Mouse (Mus musculus) heart, postnatal 0 days (tissue): ENCODE measurements around the gene Gm45213. TPM values are rescaled to one million over a fixed set of nuclear protein-coding genes. Genes with fewer than 3 reads are reported as not detected.

ENCODE experiments used
- ATAC-seq: fragments of 200-750 bp; cut with Nextera tagmentation; 2 replicates; pipeline ENCODE4 v1.8.0; 2017; ENCODE audit warnings: low read depth, moderate number of reproducible peaks, moderate library complexity; ENCODE audit not compliant: insufficient read depth
- DNase-seq: peaks from one replicate; pipeline ENCODE4 v3.0.0-alpha.2; 2016; ENCODE audit warnings: low spot score
- H3K27ac ChIP-seq: fragments of 300-500 bp; sonication (generic); 2 replicates; pipeline ENCODE4 v1.5.1; 2014; ENCODE audit warnings: low read depth, mild to moderate bottlenecking
- H3K27me3 ChIP-seq: fragments of 300-500 bp; sonication (generic); 2 replicates; pipeline ENCODE4 v1.6.1; 2014; ENCODE audit warnings: low read length, mixed read lengths; ENCODE audit not compliant: control insufficient read depth, insufficient read depth
- H3K36me3 ChIP-seq: fragments of 300-500 bp; sonication (generic); replicated peaks from 2 replicates; pipeline ENCODE4 v1.6.1; 2014; ENCODE audit warnings: low read length, mixed read lengths; ENCODE audit not compliant: control insufficient read depth, insufficient read depth
- H3K4me1 ChIP-seq: fragments of 300-500 bp; sonication (generic); 2 replicates; pipeline ENCODE4 v1.6.1; 2014; ENCODE audit warnings: antibody characterized with exemption; ENCODE audit not compliant: control insufficient read depth, insufficient read depth
- H3K4me2 ChIP-seq: fragments of 300-500 bp; sonication (generic); 2 replicates; pipeline ENCODE4 v1.6.1; 2014; ENCODE audit warnings: low read depth, mild to moderate bottlenecking, low read length, moderate library complexity
- H3K4me3 ChIP-seq: fragments of 300-500 bp; sonication (generic); 2 replicates; pipeline ENCODE4 v1.5.1; 2014; ENCODE audit warnings: low read depth, low read length
- H3K9ac ChIP-seq: fragments of 300-500 bp; sonication (generic); replicated peaks from 2 replicates; pipeline ENCODE4 v1.6.1; 2014; ENCODE audit warnings: low read depth, low read length, mixed read lengths
- H3K9me3 ChIP-seq: fragments of 300-500 bp; sonication (generic); replicated peaks from 2 replicates; pipeline ENCODE4 v1.6.1; 2016; ENCODE audit warnings: low read length; ENCODE audit not compliant: control insufficient read depth
- CTCF ChIP-seq: IDR thresholded peaks from 2 replicates; pipeline ENCODE4 v1.5.1; 2016; ENCODE audit warnings: antibody characterized with exemption, control low read depth, low read depth
- EP300 ChIP-seq: IDR thresholded peaks from 2 replicates; pipeline ENCODE4 v1.6.1; 2016; ENCODE audit warnings: antibody characterized with exemption, low read depth
- WGBS: fragments of 180-500 bp; shearing (Covaris S2); extraction: QIAGEN DNeasy Blood & Tissue Kit; methylation state at CpG from one replicate; pipeline ENCODE4 v1.1.7; 2014; 5-methylcytosine and 5-hydroxymethylcytosine counted together
- polyA plus RNA-seq: library from polyadenylated mRNA; unstranded; fragments of >200 nt; fragmentation: Nextera tagmentation; extraction: Ambion mirVana; gene quantifications from 2 replicates; pipeline ENCODE4 v1.2.1, GENCODE M21; 2015
- total RNA-seq: library from RNA; depleted of rRNA; stranded (reverse); fragments of >200 nt; gene quantifications from 2 replicates; pipeline ENCODE4 v1.2.3, GENCODE M21; 2014; ENCODE audit warnings: low replicate concordance; rRNA removed

Gm45213 gene
- total and polyA plus RNA-seq, 2 experiments from 2014 or later = not detected

DNA sequence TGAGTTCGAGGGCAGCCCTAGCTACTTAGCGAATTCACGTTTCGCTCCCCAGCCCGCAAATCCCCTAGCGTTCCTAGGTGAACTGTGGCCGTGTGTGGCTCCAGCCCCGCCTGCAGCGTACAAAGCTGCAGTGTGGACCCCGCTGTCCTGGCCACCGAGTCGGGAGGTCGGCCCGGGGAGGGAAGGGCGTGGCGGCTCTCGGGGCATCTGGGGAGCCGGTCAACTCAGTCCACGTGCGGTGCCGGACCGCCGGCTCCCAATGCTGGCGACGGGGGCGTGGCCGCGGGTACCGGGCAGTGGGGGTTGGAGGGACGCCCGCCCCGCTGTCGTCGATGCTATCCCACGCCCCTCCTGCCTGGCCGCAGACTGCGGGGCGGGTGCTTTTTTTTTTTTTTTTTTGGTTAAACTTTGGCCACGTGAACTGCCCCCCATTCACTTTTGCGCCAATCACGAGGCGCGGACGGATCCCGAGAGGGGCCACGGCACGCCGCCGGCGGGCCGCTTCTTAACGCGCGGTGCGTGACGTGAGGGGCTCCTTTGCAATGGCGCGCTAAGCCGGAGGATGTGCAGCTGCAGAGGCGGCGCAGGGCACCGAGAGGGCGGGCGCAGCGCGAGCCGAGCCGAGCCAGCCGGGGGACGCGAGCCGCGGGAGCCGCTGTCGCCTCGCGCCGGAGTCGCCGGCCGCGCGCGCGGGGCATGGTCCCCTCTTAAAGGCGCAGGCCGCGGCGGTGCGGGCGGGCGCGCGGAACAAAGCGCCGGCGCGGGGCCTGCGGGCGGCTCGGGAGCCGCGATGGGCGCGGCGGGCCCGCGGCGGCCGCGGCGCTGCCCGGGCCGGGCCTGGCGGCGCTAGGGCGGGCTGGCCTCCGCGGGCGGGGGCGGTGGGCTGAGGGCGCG lies 65.8 kb downstream of the Gm45213 start, which contains the start of gene Chsy1:
Chsy1 (plus strand) TSS at position 555 of the 894 bp plus-strand sequence.
- no peak for TF ChIP-seq CTCF
- 0 out of 2 replicates have a peak, but pooled peaks have one; percentile 19 for TF ChIP-seq EP300
- Histone ChIP-seq H3K27ac (peak within 1 kb of the TSS; percentile 84), H3K4me1 (peaks cover 16% of the 10 kb centered on the region), H3K4me3 (peak within 1 kb of the TSS; percentile 80), H3K27me3 (no peaks in the 10 kb centered on the region), H3K9me3 (no peaks in the 10 kb centered on the region), H3K4me2 (peak within 1 kb of the TSS; percentile 82), H3K9ac (peak within 1 kb of the TSS; percentile 79), H3K36me3 (no peaks in the 10 kb centered on the region)
- WGBS = under 1% methylated on average over 85 of the region's 123 CpGs
- peak; percentile 85 for ATAC-seq
- DNase-seq = peak; percentile 83

DNA sequence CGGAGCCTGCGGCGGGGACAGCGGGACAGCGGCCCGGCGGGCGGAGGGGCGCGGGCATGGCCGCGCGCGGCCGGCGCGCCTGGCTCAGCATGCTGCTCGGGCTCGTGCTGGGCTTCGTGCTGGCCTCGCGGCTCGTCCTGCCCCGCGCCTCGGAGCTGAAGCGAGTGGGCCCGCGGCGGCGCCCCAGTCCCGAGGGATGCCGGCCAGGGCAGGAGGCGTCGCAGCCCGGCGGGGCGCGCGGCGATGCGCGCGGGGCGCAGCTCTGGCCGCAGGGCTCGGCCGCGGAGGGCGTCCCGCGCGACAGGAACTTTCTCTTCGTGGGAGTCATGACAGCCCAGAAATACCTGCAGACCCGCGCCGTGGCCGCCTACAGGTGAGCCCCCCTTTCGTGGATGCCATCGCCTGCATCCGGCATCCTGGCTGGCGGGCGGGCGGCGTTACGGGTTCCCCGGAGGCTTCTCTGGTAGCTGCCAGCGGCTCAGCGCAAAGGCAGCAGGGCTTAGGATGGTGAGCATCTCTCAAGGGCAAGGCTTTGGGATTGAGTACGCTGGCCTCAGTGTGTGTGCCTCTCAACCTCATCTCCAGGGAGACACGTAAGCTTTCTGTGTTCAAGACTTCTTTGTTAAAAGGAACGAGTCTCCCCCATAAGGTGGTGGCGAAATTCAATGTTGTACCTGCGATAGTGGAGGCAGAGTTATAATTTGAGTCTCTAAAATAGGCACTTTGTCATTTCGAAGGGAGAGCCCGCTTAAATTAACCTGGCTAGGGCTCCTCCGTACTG lies 66.6 kb downstream of the Gm45213 start:
- peak overlapping the region; percentile 80 for H3K4me3 ChIP-seq
- peak overlapping the region; percentile 79 for H3K9ac ChIP-seq
- H3K9me3 ChIP-seq = no peaks in the 10 kb centered on the region
- peak overlapping the region; percentile 82 for H3K4me2 ChIP-seq
- WGBS = under 1% methylated on average over 55 of the region's 77 CpGs
- no peaks in the 10 kb centered on the region for H3K36me3 ChIP-seq
- peak overlapping the region; percentile 84 for H3K27ac ChIP-seq
- DNase-seq = no peak
- peaks cover 16% of the 10 kb centered on the region for H3K4me1 ChIP-seq
- no peaks in the 10 kb centered on the region for H3K27me3 ChIP-seq
- TF ChIP-seq EP300 = no peak
- no peak for TF ChIP-seq CTCF
- ATAC-seq = peak; percentile 3

DNA sequence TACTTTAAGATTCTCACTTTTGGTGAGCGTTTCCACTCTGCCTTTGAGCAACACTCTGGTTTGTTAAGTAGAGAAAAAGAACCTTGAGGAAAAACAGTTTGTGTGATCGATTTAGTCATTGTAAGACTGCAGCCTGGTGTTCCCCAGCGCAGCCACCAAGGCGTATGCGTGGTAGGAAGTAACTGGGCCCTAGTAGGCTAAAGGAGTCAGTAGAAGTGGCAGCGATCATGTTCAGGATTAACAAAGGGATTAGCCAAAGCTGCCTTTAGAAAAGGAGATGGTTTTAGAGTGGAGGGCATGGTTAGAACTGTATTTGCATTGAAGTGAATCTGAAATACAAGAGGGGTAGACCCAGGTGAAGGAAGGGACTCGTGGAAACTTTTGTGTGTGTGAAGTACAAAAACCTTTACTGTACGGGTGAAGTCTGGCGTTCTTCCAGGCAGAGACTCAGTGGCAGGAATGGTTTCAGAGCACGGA lies 67.3 kb downstream of the Gm45213 start:
- ATAC-seq = no peak
- Histone ChIP-seq H3K27ac (peak overlapping the region; percentile 84), H3K9ac (peak overlapping the region; percentile 79), H3K4me2 (peak overlapping the region; percentile 82), H3K36me3 (no peaks in the 10 kb centered on the region), H3K4me3 (peak overlapping the region; percentile 80), H3K4me1 (peaks cover 16% of the 10 kb centered on the region), H3K9me3 (no peaks in the 10 kb centered on the region), H3K27me3 (no peaks in the 10 kb centered on the region)
- no peak for TF ChIP-seq CTCF
- TF ChIP-seq EP300 = no peak
- no peak for DNase-seq
- WGBS = 6% methylated on average over 10 of the region's 10 CpGs

DNA sequence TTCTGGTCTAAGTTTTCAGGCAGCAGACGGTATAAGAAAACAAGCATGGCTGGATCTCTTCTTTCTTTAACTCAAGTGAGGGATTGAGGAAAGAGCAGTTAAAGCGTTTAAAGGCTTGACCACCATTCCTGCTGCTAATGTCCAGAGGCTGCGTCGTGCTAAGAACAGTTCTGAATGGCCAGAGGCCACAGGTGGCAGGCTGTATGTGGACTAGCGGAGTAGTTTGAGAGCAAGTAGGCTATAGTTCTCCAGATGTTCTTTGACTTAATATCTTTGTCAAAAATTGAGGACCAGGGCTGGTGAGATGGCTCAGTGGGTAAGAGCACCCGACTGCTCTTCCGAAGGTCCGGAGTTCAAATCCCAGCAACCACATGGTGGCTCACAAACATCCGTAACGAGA lies 67.8 kb downstream of the Gm45213 start:
- 64% methylated on average over 10 of the region's 10 CpGs for WGBS
- no peak overlapping the region for H3K27ac ChIP-seq
- no peaks in the 10 kb centered on the region for H3K36me3 ChIP-seq
- peak overlapping the region; percentile 79; the same call in 1 of the 2 replicates for H3K9ac ChIP-seq
- no peaks in the 10 kb centered on the region for H3K9me3 ChIP-seq
- peak overlapping the region; percentile 82 for H3K4me2 ChIP-seq
- TF ChIP-seq EP300 = no peak
- TF ChIP-seq CTCF = no peak
- H3K4me1 ChIP-seq = peaks cover 20% of the 10 kb centered on the region
- H3K27me3 ChIP-seq = no peaks in the 10 kb centered on the region
- no peak for ATAC-seq
- H3K4me3 ChIP-seq = peak overlapping the region; percentile 80
- no peak for DNase-seq

Other genes with a start within 250 kb of the Gm45213 start
- gene Pcsk6, start 181.9 kb upstream of the Gm45213 start, total RNA-seq = 8.1 and 10.1 TPM in 2 replicates
- 1.6 and 1.7 TPM in 2 replicates for gene Pcsk6, start 181.9 kb upstream of the Gm45213 start, polyA plus RNA-seq
- 18.0 and 30.8 TPM in 2 replicates for gene Snrpa1, start 15.4 kb downstream of the Gm45213 start, total RNA-seq
- 58.9 and 62.1 TPM in 2 replicates for gene Snrpa1, start 15.4 kb downstream of the Gm45213 start, polyA plus RNA-seq
- gene Selenos, start 36.0 kb downstream of the Gm45213 start, total RNA-seq = 30.7 and 41.3 TPM in 2 replicates
- gene Selenos, start 36.0 kb downstream of the Gm45213 start, polyA plus RNA-seq = 66.3 and 70.5 TPM in 2 replicates
- 37.8 and 43.4 TPM in 2 replicates for gene Chsy1, start 65.9 kb downstream of the Gm45213 start, total RNA-seq
- 8.9 and 9.6 TPM in 2 replicates for gene Chsy1, start 65.9 kb downstream of the Gm45213 start, polyA plus RNA-seq